Mouse (Mus musculus) small intestine, adult 2 months (tissue): ENCODE data around the gene En2.

Source experiments
- CTCF ChIP-seq: fragments of 200-500 bp; IDR thresholded peaks from 2 replicates; pipeline ENCODE4 v1.5.1; 2012; ENCODE audit warnings: low read depth, mild to moderate bottlenecking, control low read depth, inconsistent platforms, low read length, moderate library complexity, mixed read lengths; ENCODE audit not compliant: insufficient replicate concordance, insufficient read length; ENCODE audit errors: extremely low read depth
- POLR2A ChIP-seq: fragments of 200-500 bp; IDR thresholded peaks from 2 replicates; pipeline ENCODE4 v1.6.1; 2012; ENCODE audit warnings: low read depth, mild to moderate bottlenecking, control low read depth, inconsistent platforms, low read length, moderate library complexity

DNA sequence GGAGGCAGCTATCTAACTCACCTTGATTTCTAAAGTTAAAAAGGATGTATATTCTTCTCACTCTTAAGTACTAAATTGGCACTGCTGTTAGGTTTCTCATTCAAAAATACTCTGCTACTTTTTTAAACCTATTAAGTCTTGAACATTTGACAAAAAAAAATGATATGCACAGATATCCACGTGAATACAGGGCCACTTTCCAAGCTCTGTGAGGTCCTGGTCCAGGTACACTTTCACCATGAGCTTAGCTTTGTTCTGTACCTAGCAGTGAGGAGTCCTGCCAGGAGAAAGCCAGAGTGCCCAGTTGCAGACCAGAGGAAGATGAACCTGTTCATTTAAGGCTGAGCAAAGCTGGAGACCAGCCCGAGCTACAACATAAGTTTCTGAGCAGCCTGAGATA lies 47.9 kb downstream of the En2 start:
- TF ChIP-seq CTCF = no peak
- no peak for TF ChIP-seq POLR2A
